Mouse (Mus musculus) adrenal gland, adult (tissue): ENCODE data around the gene Ankrd35.
A peak's percentile ranks its signal among the peaks of the same experiment; 100 is the strongest.
"Not testable (repeated sequence)": the region's sequence is repeated elsewhere in the genome, so short reads cannot be mapped to it uniquely, and the experiment has no call there.

Experiments
- DNase-seq, 2 experiments: peaks; one replicate each; pipeline ENCODE4 v3.0.0; 2022 to 2023; ENCODE audit warnings: low spot score in 1 of 2; ENCODE audit not compliant: inconsistent age in 2 of 2

The Ankrd35 gene

DNA sequence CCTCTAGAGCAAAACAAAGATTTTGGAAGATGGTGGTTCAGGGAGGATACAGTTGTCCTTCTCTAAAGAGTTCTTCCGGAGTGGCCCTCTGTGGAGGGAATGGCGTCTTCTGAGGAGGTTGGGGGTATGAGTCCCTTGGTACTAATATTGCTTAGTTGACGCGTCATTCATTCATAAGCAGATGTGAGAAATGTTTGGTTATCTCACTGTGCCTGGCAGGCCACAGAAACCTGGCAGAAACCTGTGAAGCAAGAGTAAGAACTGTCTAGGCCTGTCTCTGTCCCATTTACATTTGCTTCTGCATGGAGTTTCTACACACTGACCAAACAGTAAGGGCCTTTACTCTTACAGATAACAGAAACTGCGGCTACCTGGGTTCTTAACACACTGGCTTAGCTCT is 1.6 kb downstream of the Ankrd35 start:
- DNase-seq: no peak

DNA sequence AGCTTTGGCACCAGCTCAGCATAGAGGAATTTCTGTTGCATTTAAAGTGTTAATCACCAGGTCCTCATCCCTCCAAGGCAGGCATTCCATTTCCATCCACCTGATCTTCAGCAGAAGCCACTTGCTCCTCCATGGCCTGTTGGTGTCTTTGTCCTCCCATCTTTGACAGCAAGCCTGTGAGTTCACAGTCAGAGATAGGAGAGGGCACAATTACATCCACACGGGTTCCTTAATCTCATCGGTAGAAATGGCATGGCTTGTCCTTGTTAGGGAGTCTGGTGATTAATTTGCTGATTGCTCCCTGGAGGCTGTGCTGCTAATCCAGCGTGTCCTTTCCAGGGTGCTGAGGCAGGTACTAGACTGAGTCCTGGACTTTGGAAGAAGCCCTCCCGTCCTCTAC is 3.6 kb downstream of the Ankrd35 start:
- peak in 1 of 2 experiments; percentile 55 for DNase-seq

DNA sequence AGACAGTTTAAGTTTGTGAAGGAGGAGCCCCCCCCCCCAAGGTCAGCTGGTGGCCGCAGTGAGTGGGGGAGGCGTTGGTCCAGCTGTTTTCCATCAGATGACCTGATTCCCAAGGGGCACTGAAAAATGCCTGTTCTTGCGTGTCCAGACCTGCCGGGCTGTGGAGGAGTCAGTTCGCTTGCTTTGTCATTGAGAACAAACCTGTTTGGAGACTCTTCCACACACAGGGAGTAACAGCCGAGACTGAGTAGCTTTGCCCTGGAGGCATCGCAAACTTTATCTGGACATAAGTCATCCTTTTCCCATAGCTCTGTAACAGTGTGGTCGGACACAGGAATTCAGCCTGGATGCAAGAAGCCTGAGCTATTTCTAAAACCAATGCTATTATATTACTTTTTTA is 4.5 kb downstream of the Ankrd35 start:
- DNase-seq: peak in 1 of 2 experiments; percentile 35

DNA sequence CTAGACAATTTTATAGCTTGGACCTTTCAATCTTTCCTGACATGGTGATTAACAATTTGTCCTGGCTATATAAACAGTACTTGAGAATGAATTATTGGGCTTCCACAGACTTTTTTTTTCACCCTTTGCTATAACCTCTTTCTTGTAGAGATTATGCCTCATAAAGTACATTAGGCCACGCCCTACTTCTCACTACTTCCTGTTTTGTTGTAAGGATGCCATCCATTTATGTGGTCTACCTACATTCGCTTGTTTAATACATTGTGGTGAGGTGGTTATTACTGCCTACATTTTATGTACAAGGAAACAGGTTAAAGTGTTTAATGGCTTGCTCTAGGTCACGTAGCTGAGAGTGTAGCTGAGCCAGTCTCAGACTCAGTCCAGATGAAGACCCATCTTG is 5.2 kb downstream of the Ankrd35 start:
- DNase-seq: no peak

DNA sequence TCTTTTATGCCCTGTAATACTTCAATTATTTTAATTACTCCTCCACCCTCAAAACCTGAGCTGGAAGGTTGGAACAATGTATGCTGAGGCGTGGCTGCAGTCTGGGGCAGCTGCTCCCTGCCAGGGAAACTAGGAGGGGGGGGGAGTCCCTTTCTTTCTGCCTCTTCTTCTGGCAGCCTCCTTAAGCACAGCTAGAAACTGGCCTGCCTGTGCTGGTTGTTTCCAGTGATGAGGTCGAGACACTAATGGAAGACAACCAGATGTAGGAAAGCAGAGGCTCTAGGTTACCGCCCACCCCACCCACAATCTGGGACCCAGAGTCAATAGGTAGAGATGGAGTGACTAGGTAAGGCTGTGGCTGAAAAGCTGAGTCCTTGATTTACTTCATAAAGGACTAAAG is 5.8 kb downstream of the Ankrd35 start:
- DNase-seq: no peak

DNA sequence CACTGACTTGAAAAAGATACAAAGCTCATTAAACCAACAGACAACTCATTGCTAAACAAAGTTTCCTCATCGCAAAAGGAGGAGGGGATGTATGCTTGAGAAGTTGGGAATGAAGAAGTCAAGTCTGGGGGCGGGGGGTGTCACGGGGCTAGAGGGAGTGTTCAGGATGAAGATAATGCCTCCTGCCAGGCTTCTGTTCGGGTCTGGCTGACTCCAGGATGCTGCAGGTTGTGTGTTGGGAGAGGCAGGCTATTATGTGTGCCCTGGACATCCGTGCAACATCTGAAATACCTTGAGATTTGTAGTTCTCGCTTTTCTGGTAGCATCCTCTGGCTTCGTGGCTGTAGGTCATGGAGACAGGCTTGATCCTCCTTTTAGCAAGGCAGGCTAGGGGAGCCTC is 8.5 kb downstream of the Ankrd35 start:
- peak in 1 of 2 experiments; percentile 36 for DNase-seq

DNA sequence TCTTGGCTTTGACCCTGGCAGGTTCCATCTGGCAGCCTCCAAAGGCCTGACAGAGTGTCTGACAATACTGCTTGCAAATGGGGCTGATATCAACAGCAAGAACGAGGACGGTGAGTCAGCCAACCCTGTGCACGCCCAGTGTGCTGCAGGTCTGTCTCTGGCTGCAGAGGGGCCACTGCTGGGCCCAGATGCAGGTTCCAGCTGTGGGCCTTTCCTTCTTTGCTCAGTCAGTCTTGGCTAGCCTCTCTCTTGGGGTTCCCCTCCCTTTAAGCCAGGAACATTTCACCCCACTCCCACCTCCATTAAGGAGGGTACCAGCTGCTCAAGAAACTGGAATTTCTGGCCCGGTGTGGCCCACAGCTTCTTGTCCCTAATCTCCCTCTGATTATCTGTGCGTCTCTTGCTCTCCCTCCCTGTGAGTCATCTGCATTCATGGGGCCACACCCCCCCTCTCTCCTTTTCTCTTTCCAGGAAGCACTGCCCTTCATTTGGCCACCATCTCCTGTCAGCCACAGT is 9.3 kb downstream of the Ankrd35 start:
- DNase-seq: peak; percentile 79 to 91

DNA sequence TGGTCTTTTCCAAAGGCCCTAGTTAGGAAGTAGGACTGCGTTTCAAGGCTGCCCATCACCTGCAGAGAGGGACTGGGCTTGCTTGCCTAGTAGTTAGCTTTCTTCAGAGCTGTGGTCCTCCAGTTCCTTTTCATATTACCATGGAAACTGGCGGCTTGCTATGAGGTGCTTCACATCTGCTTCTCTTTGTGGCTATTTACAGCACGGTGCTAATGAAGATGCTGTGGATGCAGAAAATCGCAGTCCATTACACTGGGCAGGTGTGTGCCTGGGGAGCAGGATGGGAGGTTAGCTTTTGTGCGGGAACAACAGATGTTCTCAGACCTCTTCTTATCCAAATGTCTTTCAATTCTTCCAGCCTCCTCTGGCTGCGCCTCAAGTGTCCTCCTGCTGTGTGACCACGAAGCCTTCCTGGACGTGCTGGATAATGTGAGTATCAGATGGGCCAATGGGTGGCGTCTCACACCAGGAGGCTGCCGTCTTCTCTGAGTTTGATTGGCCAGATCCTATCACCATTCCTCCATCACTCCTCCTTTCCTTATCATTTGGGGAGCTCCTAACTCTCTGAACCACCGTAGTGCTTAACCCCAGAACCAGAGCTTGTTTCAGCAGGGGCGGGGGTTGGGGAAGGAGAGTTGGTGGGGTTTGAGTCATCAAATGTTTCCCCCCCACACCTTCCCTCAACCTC is 10.5 kb downstream of the Ankrd35 start:
- DNase-seq: no peak

DNA sequence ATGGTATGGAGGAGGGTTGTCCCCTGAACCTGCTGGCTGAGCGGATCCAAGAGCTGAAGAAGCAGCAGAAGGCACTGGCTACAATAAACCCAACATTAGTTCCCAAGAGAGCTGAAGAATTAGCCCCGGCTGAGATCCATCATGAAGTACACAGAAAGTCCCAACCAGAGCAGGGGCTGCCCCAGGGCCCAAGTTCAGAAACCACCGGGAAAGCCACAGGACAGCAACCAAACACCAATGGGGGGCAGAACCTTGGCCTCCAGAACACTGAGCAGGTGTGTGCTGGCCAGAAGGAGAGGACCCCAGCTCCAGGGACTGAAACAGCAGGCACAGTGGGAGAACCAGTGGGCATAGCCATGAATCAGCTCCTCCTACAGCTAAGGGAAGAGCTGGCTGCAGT is 13.6 kb downstream of the Ankrd35 start:
- no peak for DNase-seq

DNA sequence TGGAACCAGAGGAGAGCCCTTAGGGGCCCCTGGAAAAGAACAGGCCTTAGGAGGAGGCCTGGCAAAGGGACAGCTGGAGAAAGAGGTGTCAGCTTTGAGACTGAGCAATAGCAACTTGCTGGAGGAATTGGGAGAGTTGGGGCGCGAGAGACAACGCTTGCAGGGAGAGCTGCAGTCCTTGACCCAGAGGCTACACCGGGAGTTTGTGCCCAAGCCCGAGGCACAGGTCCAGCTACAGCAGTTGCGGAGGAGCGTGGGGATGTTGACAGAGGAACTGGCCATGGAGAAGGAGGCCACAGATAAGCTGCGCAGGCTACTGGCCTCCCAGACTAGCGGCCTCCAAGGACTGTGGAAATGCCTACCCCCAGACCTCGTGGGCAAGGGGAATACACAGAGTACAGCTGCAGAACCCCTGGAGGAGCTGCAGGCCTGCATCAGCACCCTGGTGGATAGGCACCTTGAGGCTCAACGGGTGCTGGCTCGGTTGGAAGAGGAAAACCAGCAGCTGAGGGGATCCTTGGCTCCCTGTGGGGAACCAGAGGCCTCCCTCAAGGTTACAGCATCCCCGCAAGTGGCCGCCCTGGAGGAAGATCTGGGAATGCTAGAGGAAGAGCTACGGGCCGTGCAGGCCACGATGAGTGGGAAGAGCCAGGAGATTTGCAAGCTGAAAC is 14.4 kb downstream of the Ankrd35 start:
- DNase-seq: peak in 1 of 2 experiments; percentile 84

DNA sequence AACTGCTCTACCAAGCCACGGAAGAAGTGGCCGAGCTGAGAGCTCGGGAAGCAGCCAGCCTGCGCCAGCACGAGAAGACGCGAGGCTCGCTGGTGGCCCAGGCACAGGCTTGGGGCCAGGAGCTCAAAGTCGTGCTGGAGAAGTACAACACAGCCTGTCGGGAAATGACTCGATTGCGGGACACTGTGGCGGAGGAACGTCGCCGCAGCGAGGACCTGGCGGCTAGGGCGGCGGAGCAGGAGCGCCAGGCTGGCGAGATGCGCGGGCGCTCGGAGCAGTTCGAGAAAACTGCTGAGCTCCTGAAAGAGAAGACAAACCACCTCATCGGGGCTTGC is 14.9 kb downstream of the Ankrd35 start:
- DNase-seq: no peak

DNA sequence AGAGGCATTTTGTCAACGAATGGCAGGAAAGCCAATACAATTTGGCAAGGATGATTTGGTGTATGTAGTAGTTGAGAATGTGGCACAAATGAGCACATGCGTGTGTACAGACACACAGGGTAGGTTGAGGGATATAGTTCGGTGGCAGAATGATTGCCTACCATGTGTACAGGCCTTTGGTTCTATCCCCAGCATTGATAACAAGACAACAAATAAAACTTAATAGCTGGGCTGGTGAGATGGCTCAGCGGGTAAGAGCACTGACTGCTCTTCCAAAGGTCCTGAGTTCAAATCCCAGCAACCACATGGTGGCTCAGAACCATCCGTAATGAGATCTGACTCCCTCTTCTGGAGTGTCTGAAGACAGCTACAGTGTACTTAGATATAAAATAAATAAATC is 16.1 kb downstream of the Ankrd35 start:
- DNase-seq: not testable (repeated sequence)

DNA sequence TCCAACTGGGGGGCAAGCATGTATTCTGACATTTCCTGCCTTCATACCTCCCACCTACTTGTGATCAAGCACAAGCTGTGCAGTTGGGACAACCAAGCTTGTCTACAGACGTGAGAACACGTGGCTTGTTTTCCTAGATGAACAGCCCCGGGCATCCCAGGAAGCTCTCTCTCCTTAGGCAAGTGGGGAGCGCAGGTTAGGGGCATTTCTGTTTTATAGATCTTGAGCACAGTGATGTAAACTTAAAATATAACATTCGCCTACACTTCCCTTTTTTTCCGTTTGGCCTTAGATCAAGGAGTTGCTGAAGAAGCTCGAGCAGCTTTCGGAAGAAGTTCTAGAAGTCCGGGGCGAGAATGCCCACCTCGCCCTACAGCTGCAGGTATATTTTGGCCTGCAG is 18.9 kb downstream of the Ankrd35 start:
- DNase-seq: no peak

DNA sequence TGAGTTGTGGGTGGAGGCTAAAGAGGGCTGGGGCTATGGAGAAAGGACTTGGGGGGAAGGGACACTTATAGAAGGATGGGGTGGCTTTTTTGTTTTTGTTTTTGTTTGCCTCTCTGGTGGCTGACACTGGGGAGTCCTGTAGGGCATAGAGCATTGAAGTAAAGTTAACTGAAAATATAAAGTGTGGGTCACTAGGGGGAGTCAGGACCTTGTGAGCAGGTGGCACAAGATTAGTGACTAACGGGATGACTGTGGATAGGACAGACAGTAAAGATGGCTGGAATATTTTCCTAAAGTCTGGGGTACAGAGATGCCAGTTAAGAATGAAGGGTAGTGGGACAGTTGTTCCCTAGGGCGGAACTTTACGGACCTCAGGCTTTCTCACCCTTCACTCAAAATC is 20.4 kb downstream of the Ankrd35 start:
- DNase-seq: no peak

DNA sequence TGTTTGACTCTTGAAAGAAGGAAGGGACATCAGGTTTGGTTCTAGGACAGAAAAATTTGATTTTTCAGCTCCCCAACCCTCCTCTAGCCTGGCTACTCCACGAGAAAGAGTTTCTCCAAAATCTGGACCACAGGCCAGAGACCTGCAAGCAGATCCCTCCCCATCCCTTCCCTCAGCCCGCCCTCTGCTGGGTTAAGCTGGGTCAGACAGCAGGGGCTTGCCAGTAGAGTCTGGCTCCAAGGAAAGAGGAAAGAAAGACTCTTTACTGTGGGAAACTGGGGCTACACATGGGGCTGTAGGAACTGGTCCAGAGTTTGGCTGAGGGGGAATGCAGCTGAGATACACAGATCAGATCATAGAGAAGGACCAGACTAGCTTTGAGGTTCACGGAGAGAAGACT is 22.6 kb downstream of the Ankrd35 start:
- DNase-seq: no peak

DNA sequence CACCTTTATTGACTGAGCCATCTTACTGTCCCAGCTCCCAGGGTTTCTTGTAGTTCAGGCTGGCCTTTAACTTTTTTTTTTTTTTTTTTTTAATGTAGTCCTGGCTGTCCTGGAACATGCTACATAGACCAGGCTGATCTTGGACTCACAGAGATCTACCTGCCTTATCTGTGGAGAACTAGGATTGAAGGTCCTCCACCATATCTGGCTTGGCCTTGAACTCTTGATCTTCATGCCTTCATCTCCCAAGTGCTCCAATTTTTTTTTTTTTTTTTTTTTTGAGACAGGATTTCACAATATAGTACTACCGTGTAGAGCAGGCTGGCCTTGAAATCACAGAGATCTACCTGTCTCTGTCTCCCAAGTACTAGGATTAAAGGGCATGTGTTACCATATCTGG is 23.6 kb downstream of the Ankrd35 start:
- no peak for DNase-seq

DNA sequence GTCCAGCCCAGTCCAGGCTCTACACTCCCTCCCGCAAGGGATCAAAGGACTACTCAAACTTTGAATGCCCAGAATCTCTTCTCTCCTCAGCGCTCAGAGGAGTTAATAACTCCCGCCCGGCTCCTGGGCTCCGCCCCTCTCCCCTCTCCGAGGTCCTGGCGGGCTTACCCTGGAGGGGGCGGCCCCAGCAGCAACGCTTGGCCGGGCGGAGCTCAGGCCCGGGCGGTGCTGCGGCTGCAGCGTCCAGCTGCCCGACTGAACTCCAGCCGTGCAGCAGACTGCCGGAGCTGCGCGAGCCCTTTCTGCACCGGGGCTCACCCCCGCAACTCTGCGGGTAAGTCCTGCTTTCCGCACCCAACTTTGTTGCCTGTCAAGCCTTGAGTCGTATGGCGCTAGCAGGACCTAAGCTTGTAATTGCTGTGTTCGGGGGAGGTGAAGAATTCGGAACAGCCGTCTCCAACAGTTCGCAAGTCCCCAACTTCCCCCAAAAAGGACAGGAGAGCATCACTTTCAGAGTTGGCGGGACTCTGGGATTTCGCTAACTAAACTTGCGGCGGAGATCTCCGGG is 26.4 kb downstream of the Ankrd35 start, which contains the start of gene Pias3:
Pias3 (plus strand) TSS at position 187 of the 568 bp plus-strand sequence.
- DNase-seq: peak; percentile 91 to 95

DNA sequence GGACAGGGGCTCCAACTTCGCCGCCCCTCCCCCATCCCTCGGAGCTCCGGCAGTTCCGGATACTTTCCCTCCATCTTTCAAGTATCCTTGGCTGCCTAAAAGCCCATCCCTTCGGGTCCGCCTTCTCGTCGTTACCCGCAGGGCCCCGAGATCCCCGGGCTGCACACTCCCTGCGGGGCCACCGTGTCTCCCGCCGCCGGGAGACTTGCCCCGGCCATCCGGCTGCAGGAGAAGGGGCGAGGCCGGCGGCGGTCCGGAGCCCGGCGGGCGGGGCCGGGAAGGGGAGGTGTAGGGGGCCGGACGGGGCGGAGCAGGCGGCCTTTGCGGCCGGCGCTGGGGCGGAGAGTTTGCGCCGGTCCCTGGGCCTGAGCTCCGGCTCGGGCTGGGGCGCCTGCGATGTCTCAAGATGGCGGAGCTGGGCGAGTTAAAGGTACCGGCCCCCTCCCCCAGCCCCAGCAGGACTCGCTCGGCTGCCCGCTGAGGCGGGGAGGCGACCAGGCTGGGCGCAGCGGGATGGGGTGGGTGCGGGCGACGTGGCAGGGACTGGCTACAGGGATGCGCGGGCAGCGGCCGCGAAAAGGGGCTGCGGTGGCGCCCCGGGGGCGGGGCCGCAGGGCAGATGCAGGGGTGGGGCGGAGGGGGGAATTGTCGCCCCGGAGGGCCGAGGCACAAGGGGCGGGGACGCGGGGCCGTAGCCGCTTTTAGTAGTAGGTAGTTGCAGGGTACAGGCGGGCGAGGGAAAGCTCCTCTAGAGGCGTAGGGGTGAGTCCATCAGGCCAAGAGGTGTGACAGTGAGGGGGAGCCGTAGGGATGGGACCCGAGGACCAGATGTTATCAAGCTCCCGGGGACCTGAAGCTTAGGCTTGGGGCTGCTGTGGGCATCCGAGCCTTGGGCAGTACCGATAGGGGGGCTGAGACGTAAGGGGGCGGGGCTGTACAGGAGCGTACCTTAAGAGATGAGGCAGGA is 27.1 kb downstream of the Ankrd35 start:
- DNase-seq: peak; percentile 94 to 98

DNA sequence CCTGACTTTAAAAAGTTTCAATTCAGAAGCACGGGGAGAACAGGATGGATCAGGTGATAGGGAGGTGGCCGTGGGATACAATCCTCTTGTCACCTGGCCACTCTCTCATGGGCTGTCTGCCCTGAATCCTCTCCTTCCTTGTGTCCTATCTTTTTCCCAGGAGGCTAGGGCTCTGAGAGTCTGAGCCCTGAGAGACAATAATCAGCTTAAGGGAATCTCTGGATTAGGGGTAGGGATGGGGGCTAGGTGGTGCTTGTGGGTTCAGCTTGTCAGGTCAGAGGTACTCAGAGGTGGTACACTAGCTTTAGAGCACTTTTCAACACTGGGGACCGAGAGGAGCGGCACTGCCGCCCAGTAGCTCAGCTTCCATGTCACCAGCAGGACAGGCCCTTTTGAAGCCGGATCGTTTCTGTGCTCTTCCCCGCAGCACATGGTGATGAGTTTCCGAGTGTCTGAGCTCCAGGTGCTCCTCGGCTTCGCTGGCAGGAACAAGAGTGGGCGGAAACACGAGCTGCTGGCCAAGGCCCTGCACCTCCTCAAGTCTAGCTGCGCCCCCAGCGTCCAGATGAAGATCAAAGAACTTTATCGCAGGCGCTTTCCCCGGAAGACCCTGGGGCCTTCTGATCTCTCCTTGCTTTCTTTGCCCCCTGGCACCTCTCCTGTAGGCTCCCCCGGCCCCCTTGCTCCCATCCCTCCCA is 29.2 kb downstream of the Ankrd35 start:
- no peak for DNase-seq

DNA sequence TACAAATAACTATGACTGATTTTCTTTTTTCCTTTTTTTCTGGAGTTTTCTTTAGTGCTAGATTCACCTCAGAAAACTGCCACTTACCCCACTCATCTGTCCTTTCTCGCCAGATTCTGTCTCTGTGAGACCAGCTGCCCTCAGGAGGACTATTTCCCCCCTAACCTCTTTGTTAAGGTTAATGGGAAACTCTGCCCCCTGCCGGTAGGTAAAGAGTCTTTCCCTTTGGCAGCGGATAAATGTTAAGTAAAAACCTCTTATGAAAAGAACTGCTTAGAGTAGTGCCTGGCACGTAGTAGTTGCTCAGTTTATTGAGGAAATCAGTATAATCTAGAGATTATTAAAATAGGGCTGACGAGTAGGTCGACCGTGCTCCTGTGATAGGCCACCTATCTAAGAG is 30.4 kb downstream of the Ankrd35 start:
- DNase-seq: peak in 1 of 2 experiments; percentile 59

DNA sequence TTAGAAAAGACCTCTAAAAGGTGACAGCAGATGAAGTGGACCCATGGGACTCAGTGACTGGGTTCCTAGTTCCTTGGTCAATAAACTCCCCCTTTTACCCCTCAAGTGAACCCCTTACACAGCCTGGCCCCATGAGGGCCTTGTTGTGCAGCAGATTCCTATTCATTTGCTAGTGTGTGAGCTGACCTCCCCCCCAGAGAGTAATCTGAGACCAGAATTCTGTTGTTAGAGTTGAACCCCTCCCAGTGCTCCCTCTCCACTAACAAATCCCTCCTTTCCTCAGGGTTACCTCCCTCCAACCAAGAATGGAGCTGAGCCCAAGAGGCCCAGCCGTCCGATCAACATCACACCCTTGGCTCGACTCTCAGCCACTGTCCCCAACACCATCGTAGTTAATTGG is 31.1 kb downstream of the Ankrd35 start:
- DNase-seq: no peak
